Mouse (Mus musculus) CH12.LX (cell line): Measurements from ENCODE around the gene Hunk. TPM values are rescaled to one million over a fixed set of nuclear protein-coding genes. Genes with fewer than 3 reads are reported as not detected.

ENCODE experiments used
- DNase-seq: peaks from one replicate; pipeline ENCODE4 v3.0.0-alpha.2; 2013; ENCODE audit errors: extremely low read depth
- H3K27ac ChIP-seq: 2 replicates; pipeline ENCODE4 v1.5.1; 2012; ENCODE audit warnings: low read depth, mild to moderate bottlenecking, control low read depth, moderate library complexity; ENCODE audit not compliant: insufficient read depth
- H3K27me3 ChIP-seq: replicated peaks from 2 replicates; pipeline ENCODE3; 2012; ENCODE audit warnings: inconsistent platforms
- H3K36me3 ChIP-seq, 2 experiments: replicated peaks in 1 of 2; 2 replicates each; pipeline versions ENCODE3 to v1.6.1; 2012; ENCODE audit warnings: inconsistent platforms in 1 of 2, low read length in 1 of 2, mild to moderate bottlenecking in 1 of 2, mixed read lengths in 1 of 2, moderate library complexity in 1 of 2; ENCODE audit not compliant: control insufficient read depth in 1 of 2, insufficient read depth in 1 of 2
- H3K4me1 ChIP-seq, 2 experiments: 2 replicates each; pipeline ENCODE4 v1.6.1; 2012; ENCODE audit warnings: inconsistent platforms in 1 of 2, moderate library complexity in 1 of 2; ENCODE audit not compliant: insufficient read depth in 2 of 2, control insufficient read depth in 1 of 2
- H3K4me2 ChIP-seq: 2 replicates; pipeline ENCODE4 v1.6.1; 2012; ENCODE audit warnings: low read depth, mild to moderate bottlenecking, control low read depth; ENCODE audit not compliant: poor library complexity, insufficient read depth, severe bottlenecking
- H3K4me3 ChIP-seq, 3 experiments: fragments of 150-350 bp in 1 of 3; sonication (generic) in 1 of 3; replicated peaks in 1 of 3; 2 replicates each; pipeline versions ENCODE3 to v1.5.1; 2011 to 2012; ENCODE audit warnings: low read depth in 2 of 3, low read length in 2 of 3, mild to moderate bottlenecking in 2 of 3, moderate library complexity in 2 of 3, control low read depth in 1 of 3, improper control_type of control experiment in 1 of 3, inconsistent platforms in 1 of 3, mixed read lengths in 1 of 3; ENCODE audit not compliant: poor library complexity in 1 of 3
- H3K79me2 ChIP-seq: replicated peaks from 2 replicates; pipeline ENCODE4 v1.6.1; 2012; ENCODE audit warnings: mild to moderate bottlenecking, moderate library complexity; ENCODE audit not compliant: control insufficient read depth, poor library complexity, insufficient read depth, severe bottlenecking; ENCODE audit errors: extremely low read depth
- H3K9ac ChIP-seq: 2 replicates; pipeline ENCODE4 v1.6.1; 2012; ENCODE audit warnings: low read depth, mild to moderate bottlenecking, control low read depth, moderate library complexity; ENCODE audit not compliant: insufficient read depth
- H3K9me3 ChIP-seq: replicated peaks from 2 replicates; pipeline ENCODE3; 2012; ENCODE audit warnings: low read length, inconsistent platforms, mixed read lengths
- CTCF ChIP-seq, 2 experiments: IDR thresholded peaks in 1 of 2; conservative IDR thresholded peaks in 1 of 2; 2 replicates each; pipeline ENCODE4 v1.5.1; 2011 to 2012; ENCODE audit warnings: low read depth in 2 of 2, low read length in 2 of 2, improper control_type of control experiment in 1 of 2, inconsistent platforms in 1 of 2, mild to moderate bottlenecking in 1 of 2, moderate library complexity in 1 of 2
- GABPA ChIP-seq: IDR thresholded peaks from 2 replicates; pipeline ENCODE4 v1.6.1; 2012; ENCODE audit warnings: low read depth, low read length, improper control_type of control experiment, inconsistent platforms; ENCODE audit not compliant: insufficient replicate concordance
- HCFC1 ChIP-seq: IDR thresholded peaks from 2 replicates; pipeline ENCODE4 v1.6.1; 2012; ENCODE audit warnings: low read depth, mild to moderate bottlenecking, inconsistent platforms, low read length, improper control_type of control experiment
- JUN ChIP-seq: IDR thresholded peaks from 2 replicates; pipeline ENCODE4 v1.6.1; 2011; ENCODE audit warnings: low read depth, mild to moderate bottlenecking, low read length, improper control_type of control experiment, moderate library complexity; ENCODE audit not compliant: insufficient read depth
- JUND ChIP-seq: conservative IDR thresholded peaks from 2 replicates; pipeline ENCODE4 v1.6.1; 2011; ENCODE audit warnings: low read depth, low read length, improper control_type of control experiment
- MAZ ChIP-seq: IDR thresholded peaks from 2 replicates; pipeline ENCODE4 v1.6.1; 2012; ENCODE audit warnings: low read depth, mild to moderate bottlenecking, inconsistent platforms, low read length, improper control_type of control experiment, moderate library complexity
- MEF2A ChIP-seq: IDR thresholded peaks from 2 replicates; pipeline ENCODE4 v1.6.1; 2014; ENCODE audit warnings: low read depth, mild to moderate bottlenecking, inconsistent platforms, low read length, improper control_type of control experiment, borderline replicate concordance
- MXI1 ChIP-seq: IDR thresholded peaks from 2 replicates; pipeline ENCODE4 v1.6.1; 2011; ENCODE audit warnings: mild to moderate bottlenecking, low read depth, low read length, improper control_type of control experiment
- MYC ChIP-seq: IDR thresholded peaks from 2 replicates; pipeline ENCODE4 v1.6.1; 2011; ENCODE audit warnings: low read depth, mild to moderate bottlenecking, improper control_type of control experiment, low read length
- PAX5 ChIP-seq: IDR thresholded peaks from 2 replicates; pipeline ENCODE4 v1.6.1; 2012; ENCODE audit warnings: low read length, inconsistent platforms, mixed read lengths
- SMC3 ChIP-seq: IDR thresholded peaks from 2 replicates; pipeline ENCODE4 v1.6.1; 2011; ENCODE audit warnings: low read depth, low read length, improper control_type of control experiment
- TCF12 ChIP-seq: IDR thresholded peaks from 2 replicates; pipeline ENCODE4 v1.6.1; 2014; ENCODE audit warnings: low read depth, mild to moderate bottlenecking, inconsistent platforms, low read length, improper control_type of control experiment
- UBTF ChIP-seq: IDR thresholded peaks from 2 replicates; pipeline ENCODE4 v1.6.1; 2012; ENCODE audit warnings: low read depth, mild to moderate bottlenecking, inconsistent platforms, low read length, improper control_type of control experiment, moderate library complexity
- USF1 ChIP-seq: IDR thresholded peaks from 2 replicates; pipeline ENCODE4 v1.6.1; 2014; ENCODE audit warnings: low read depth, mild to moderate bottlenecking, inconsistent platforms, low read length, improper control_type of control experiment
- ZC3H11A ChIP-seq: IDR thresholded peaks from 2 replicates; pipeline ENCODE4 v1.6.1; 2012; ENCODE audit warnings: low read depth, mild to moderate bottlenecking, inconsistent platforms, low read length, improper control_type of control experiment
- ZKSCAN1 ChIP-seq: IDR thresholded peaks from 2 replicates; pipeline ENCODE4 v1.6.1; 2012; ENCODE audit warnings: low read depth, inconsistent platforms, low read length, improper control_type of control experiment, borderline replicate concordance
- ZMIZ1 ChIP-seq: IDR thresholded peaks from 2 replicates; pipeline ENCODE4 v1.6.1; 2012; ENCODE audit warnings: low read depth, mild to moderate bottlenecking, inconsistent platforms, low read length, improper control_type of control experiment
- ZNF384 ChIP-seq: IDR thresholded peaks from 2 replicates; pipeline ENCODE4 v1.6.1; 2012; ENCODE audit warnings: low read depth, low read length, improper control_type of control experiment, inconsistent platforms
- dilution Hi-C: fragments of 300-500 bp; cut with MboI; formaldehyde crosslinking; loops from 2 replicates; pipeline ENCODE4 v1.14.3; 2020; ENCODE audit warnings: low sequenced_read_pairs; ENCODE audit not compliant: extremely low pct_unique_long_range_greater_than_20kb, extremely low pct_ligation_motif_present
- in situ Hi-C: fragments of 300-500 bp; cut with MboI; formaldehyde crosslinking; loops from 3 replicates; pipeline ENCODE4 v1.14.3; 2019; ENCODE audit warnings: low sequenced_read_pairs, low pct_ligation_motif_present, low pct_unique_long_range_greater_than_20kb, mixed read lengths
- polyA plus RNA-seq: library from polyadenylated mRNA; unstranded; fragments of >175 nt; gene quantifications from 2 replicates; pipeline ENCODE4 v1.2.1, GENCODE M21; 2012; ENCODE audit warnings: low read depth; ENCODE audit not compliant: insufficient read length
- total RNA-seq, 2 experiments: library from RNA; depleted of rRNA; stranded (reverse); fragments of 300-350 nt in 1 of 2; fragments of >200 nt in 1 of 2; gene quantifications; 2 replicates each; pipeline ENCODE4 v1.2.3; 2012 to 2014

The Hunk gene
- total and polyA plus RNA-seq, 3 experiments: not detected

GRCm38 (mm10) chr16:90421551-90421950 is 35.7 kb downstream of the Hunk start:
- H3K27me3 ChIP-seq: peaks cover 56% of the 10 kb centered on the region
- no peaks in the 10 kb centered on the region for H3K79me2 ChIP-seq
- H3K4me3 ChIP-seq: no peak overlapping the region
- no peak overlapping the region for H3K27ac ChIP-seq
- no peak overlapping the region for H3K9ac ChIP-seq
- TF ChIP-seq PAX5: no peak
- TF ChIP-seq TCF12: no peak
- no peak for TF ChIP-seq HCFC1
- TF ChIP-seq SMC3: no peak
- no peak for TF ChIP-seq MEF2A
- TF ChIP-seq ZKSCAN1: no peak
- TF ChIP-seq CTCF (conservative IDR thresholded peaks at IDR 0.05 in 1 of 2, IDR thresholded peaks at IDR 0.05 in 1 of 2; ENCODE audit: low read depth in 2 of 2, low read length in 2 of 2): no peak
- TF ChIP-seq JUND: no peak
- no peak for TF ChIP-seq USF1
- TF ChIP-seq ZNF384: no peak
- TF ChIP-seq GABPA: no peak
- peaks cover 47% of the 10 kb centered on the region for H3K9me3 ChIP-seq
- H3K4me2 ChIP-seq: no peak overlapping the region
- no peak for DNase-seq
- H3K36me3 ChIP-seq: no peaks in the 10 kb centered on the region
- in situ Hi-C loops (no loop called here), dilution Hi-C loops (no loop called here)
- no peaks in the 10 kb centered on the region for H3K4me1 ChIP-seq

- Histone ChIP-seq H3K27ac (no peak overlapping the region), H3K4me3 (no peak overlapping the region), H3K9me3 (peaks cover 51% of the 10 kb centered on the region), H3K27me3 (peaks cover 60% of the 10 kb centered on the region), H3K4me2 (no peak overlapping the region), H3K9ac (no peak overlapping the region), H3K36me3 (no peaks in the 10 kb centered on the region), H3K79me2 (no peaks in the 10 kb centered on the region), H3K4me1 (no peaks in the 10 kb centered on the region)
- TF ChIP-seq MAZ: no peak
- no peak for TF ChIP-seq ZMIZ1
- TF ChIP-seq MYC: no peak
- no peak for TF ChIP-seq ZC3H11A
- TF ChIP-seq UBTF: no peak
- DNase-seq: no peak
- dilution Hi-C loops (no loop called here), in situ Hi-C loops (no loop called here)
Observed at GRCm38 (mm10) chr16:90422108-90422529, 36.3 kb downstream of the Hunk start.

DNA sequence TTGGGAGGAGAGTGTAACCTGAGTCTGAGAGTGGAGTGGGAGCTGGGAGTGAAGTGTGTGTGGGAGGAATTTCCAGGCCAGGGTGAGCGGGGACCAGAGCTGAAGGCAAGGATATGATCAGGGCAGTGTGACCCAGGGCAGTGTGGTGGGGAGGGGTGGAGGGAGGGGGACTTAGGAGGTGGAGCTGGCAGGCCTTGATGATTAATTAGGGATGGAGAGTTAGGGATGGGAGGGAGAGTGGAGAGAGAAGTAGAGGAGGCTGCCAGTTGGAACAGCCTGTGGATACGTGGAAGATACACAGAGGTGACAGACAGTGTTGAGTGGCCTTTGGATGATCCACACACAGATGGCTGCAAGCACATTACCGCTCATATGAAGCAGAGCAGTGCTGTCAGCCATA is 38.1 kb downstream of the Hunk start:
- no peak overlapping the region for H3K4me2 ChIP-seq
- in situ Hi-C loops (no loop called here), dilution Hi-C loops (no loop called here)
- DNase-seq: no peak
- H3K4me3 ChIP-seq: no peak overlapping the region
- H3K4me1 ChIP-seq: no peaks in the 10 kb centered on the region
- TF ChIP-seq ZMIZ1: no peak
- no peak for TF ChIP-seq JUN
- no peak for TF ChIP-seq CTCF (conservative IDR thresholded peaks at IDR 0.05 in 1 of 2, IDR thresholded peaks at IDR 0.05 in 1 of 2; ENCODE audit: low read depth in 2 of 2, low read length in 2 of 2)
- TF ChIP-seq MXI1: no peak
- no peak for TF ChIP-seq GABPA
- H3K36me3 ChIP-seq: no peaks in the 10 kb centered on the region
- H3K27me3 ChIP-seq: peaks cover 50% of the 10 kb centered on the region
- peaks cover 51% of the 10 kb centered on the region for H3K9me3 ChIP-seq
- no peak overlapping the region for H3K9ac ChIP-seq
- no peak overlapping the region for H3K27ac ChIP-seq
- no peaks in the 10 kb centered on the region for H3K79me2 ChIP-seq
